Mouse (Mus musculus) lung, postnatal 14 days (tissue): Measurements from ENCODE around the gene Sdsl.
"Not testable (repeated sequence)": the region's sequence is repeated elsewhere in the genome, so short reads cannot be mapped to it uniquely, and the experiment has no call there.

ENCODE experiments used
- DNase-seq: peaks from one replicate; pipeline ENCODE4 v3.0.0; 2021

The Sdsl gene

GRCm38 (mm10) chr5:120472770-120473169, at the start of gene Sdsl:
Sdsl (minus strand) TSS chr5:120472810.
- DNase-seq = no peak

- DNase-seq = no peak
Measured at GRCm38 (mm10) chr5:120517552-120517951, 44.9 kb upstream of the Sdsl start.

- DNase-seq = peak; percentile 40
Measured at GRCm38 (mm10) chr5:120516221-120516984, 43.8 kb upstream of the Sdsl start.

- no peak for DNase-seq
Measured at GRCm38 (mm10) chr5:120515451-120515850, 42.8 kb upstream of the Sdsl start.

- DNase-seq = peak; percentile 73
Measured at GRCm38 (mm10) chr5:120514754-120515153, 42.1 kb upstream of the Sdsl start.

- no peak for DNase-seq
Measured at GRCm38 (mm10) chr5:120514031-120514677, 41.5 kb upstream of the Sdsl start.

GRCm38 (mm10) chr5:120512911-120513555, 40.4 kb upstream of the Sdsl start:
- no peak for DNase-seq

- DNase-seq = peak; percentile 42
Measured at GRCm38 (mm10) chr5:120511643-120512220, 39.1 kb upstream of the Sdsl start.

- peak; percentile 99 for DNase-seq
Measured at GRCm38 (mm10) chr5:120510982-120511642, 38.5 kb upstream of the Sdsl start, which contains the start of gene Slc8b1. Slc8b1 (plus strand) TSS chr5:120511168.

GRCm38 (mm10) chr5:120507311-120507710, 34.7 kb upstream of the Sdsl start:
- DNase-seq = no peak

GRCm38 (mm10) chr5:120506490-120506889, 33.9 kb upstream of the Sdsl start:
- no peak for DNase-seq

GRCm38 (mm10) chr5:120505781-120506180, 33.2 kb upstream of the Sdsl start:
- no peak for DNase-seq

GRCm38 (mm10) chr5:120505368-120505767, 32.8 kb upstream of the Sdsl start:
- DNase-seq = peak; percentile 85

- DNase-seq = peak; percentile 87
Measured at GRCm38 (mm10) chr5:120503144-120503795, 30.7 kb upstream of the Sdsl start, which contains the start of gene Plbd2. Plbd2 (minus strand) TSS chr5:120503625.

GRCm38 (mm10) chr5:120502675-120503143, 30.1 kb upstream of the Sdsl start:
- no peak for DNase-seq

GRCm38 (mm10) chr5:120502147-120502621, 29.6 kb upstream of the Sdsl start:
- no peak for DNase-seq

- not testable (repeated sequence) for DNase-seq
Measured at GRCm38 (mm10) chr5:120500609-120501008, 28.0 kb upstream of the Sdsl start.

GRCm38 (mm10) chr5:120499202-120499601, 26.6 kb upstream of the Sdsl start:
- DNase-seq = no peak

GRCm38 (mm10) chr5:120497071-120497470, 24.5 kb upstream of the Sdsl start:
- no peak for DNase-seq

- no peak for DNase-seq
Measured at GRCm38 (mm10) chr5:120495703-120496226, 23.2 kb upstream of the Sdsl start.

- no peak for DNase-seq
Measured at GRCm38 (mm10) chr5:120495064-120495702, 22.6 kb upstream of the Sdsl start.
